Mouse (Mus musculus) stomach, postnatal 0 days (tissue): ENCODE data around the gene Brd3.

ENCODE experiments used
- CTCF ChIP-seq: IDR thresholded peaks from 2 replicates; pipeline ENCODE4 v1.5.1; 2016; ENCODE audit warnings: antibody characterized with exemption, low read depth, mild to moderate bottlenecking, moderate library complexity
- EP300 ChIP-seq: optimal IDR thresholded peaks from 2 replicates; pipeline ENCODE3; 2016; ENCODE audit warnings: antibody characterized with exemption

DNA sequence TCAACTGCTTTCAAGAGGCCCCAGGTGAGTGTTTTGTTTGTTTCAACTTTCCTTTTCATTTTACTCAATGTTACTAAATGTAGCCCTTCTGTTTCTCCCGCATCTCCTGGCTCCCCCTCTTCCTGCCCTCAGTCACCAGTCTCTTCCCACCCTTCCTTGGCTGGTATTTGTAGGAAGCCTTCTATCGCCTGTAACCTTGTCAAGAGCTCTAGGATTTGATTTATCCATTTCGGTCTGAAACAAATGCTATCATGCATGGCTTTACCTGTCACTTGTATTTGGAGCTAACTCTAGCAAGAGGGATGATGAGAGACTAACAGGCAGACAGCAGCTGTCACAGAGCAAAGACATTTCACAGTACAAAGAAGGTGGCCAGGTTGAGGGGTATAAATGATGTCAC, 99.3 kb downstream of the Brd3 start:
- no peak for TF ChIP-seq CTCF
- TF ChIP-seq EP300: no peak
